Mouse (Mus musculus) MEL (cell line): Measurements from ENCODE around the gene Msrb2.

Source experiments
- CTCF ChIP-seq, 3 experiments: IDR thresholded peaks in 2 of 3; conservative IDR thresholded peaks in 1 of 3; 2 replicates each; pipeline ENCODE4 v1.5.1; 2011 to 2012; ENCODE audit warnings: low read length in 3 of 3, low read depth in 2 of 3, mild to moderate bottlenecking in 2 of 3, improper control_type of control experiment in 1 of 3, inconsistent platforms in 1 of 3, mixed read lengths in 1 of 3, moderate library complexity in 1 of 3; ENCODE audit not compliant: control insufficient read depth in 1 of 3, insufficient read depth in 1 of 3, poor library complexity in 1 of 3, severe bottlenecking in 1 of 3
- EP300 ChIP-seq, 2 experiments: IDR thresholded peaks; 2 replicates each; pipeline ENCODE4 v1.6.1; 2011; ENCODE audit warnings: improper control_type of control experiment in 2 of 2, low read length in 2 of 2, low read depth in 1 of 2, mild to moderate bottlenecking in 1 of 2
- GATA1 ChIP-seq: IDR thresholded peaks from 2 replicates; pipeline ENCODE4 v1.6.1; 2011; ENCODE audit warnings: low read depth, low read length, improper control_type of control experiment
- HCFC1 ChIP-seq: IDR thresholded peaks from 2 replicates; pipeline ENCODE4 v1.6.1; 2012; ENCODE audit warnings: low read depth, mild to moderate bottlenecking, inconsistent platforms, low read length, improper control_type of control experiment, moderate library complexity
- MAX ChIP-seq: IDR thresholded peaks from 2 replicates; pipeline ENCODE4 v1.6.1; 2011; ENCODE audit warnings: low read length, improper control_type of control experiment
- POLR2A ChIP-seq, 2 experiments: IDR thresholded peaks; 2 replicates each; pipeline ENCODE4 v1.6.1; 2011 to 2012; ENCODE audit warnings: low read length in 2 of 2, mild to moderate bottlenecking in 2 of 2, control low read depth in 1 of 2, improper control_type of control experiment in 1 of 2, low read depth in 1 of 2, moderate library complexity in 1 of 2; ENCODE audit not compliant: control insufficient read depth in 1 of 2, insufficient read depth in 1 of 2, poor library complexity in 1 of 2
- RCOR1 ChIP-seq: IDR thresholded peaks from 2 replicates; pipeline ENCODE4 v1.6.1; 2012; ENCODE audit warnings: low read depth, mild to moderate bottlenecking, inconsistent platforms, low read length, improper control_type of control experiment
- SIN3A ChIP-seq: IDR thresholded peaks from 2 replicates; pipeline ENCODE4 v1.6.1; 2012; ENCODE audit warnings: low read length, improper control_type of control experiment, inconsistent platforms
- TAL1 ChIP-seq: IDR thresholded peaks from 2 replicates; pipeline ENCODE4 v1.6.1; 2012; ENCODE audit warnings: mild to moderate bottlenecking, inconsistent platforms, low read length, moderate library complexity, mixed read lengths
- UBTF ChIP-seq: IDR thresholded peaks from 2 replicates; pipeline ENCODE4 v1.6.1; 2012; ENCODE audit warnings: low read depth, mild to moderate bottlenecking, inconsistent platforms, low read length, improper control_type of control experiment, moderate library complexity, borderline replicate concordance; ENCODE audit not compliant: insufficient read depth
- USF1 ChIP-seq: IDR thresholded peaks from 2 replicates; pipeline ENCODE4 v1.6.1; 2014; ENCODE audit warnings: low read depth, mild to moderate bottlenecking, inconsistent platforms, low read length, improper control_type of control experiment, moderate library complexity
- USF2 ChIP-seq, 2 experiments: IDR thresholded peaks; 2 replicates each; pipeline ENCODE4 v1.6.1; 2011 to 2012; ENCODE audit warnings: improper control_type of control experiment in 2 of 2, low read length in 2 of 2, borderline replicate concordance in 1 of 2, inconsistent platforms in 1 of 2, low read depth in 1 of 2, mild to moderate bottlenecking in 1 of 2; ENCODE audit not compliant: insufficient read depth in 1 of 2
- ZKSCAN1 ChIP-seq: IDR thresholded peaks from 2 replicates; pipeline ENCODE4 v1.6.1; 2012; ENCODE audit warnings: low read depth, mild to moderate bottlenecking, inconsistent platforms, low read length, improper control_type of control experiment, moderate library complexity
- ZNF384 ChIP-seq: IDR thresholded peaks from 2 replicates; pipeline ENCODE4 v1.6.1; 2012; ENCODE audit warnings: low read depth, mild to moderate bottlenecking, inconsistent platforms, low read length, improper control_type of control experiment

DNA sequence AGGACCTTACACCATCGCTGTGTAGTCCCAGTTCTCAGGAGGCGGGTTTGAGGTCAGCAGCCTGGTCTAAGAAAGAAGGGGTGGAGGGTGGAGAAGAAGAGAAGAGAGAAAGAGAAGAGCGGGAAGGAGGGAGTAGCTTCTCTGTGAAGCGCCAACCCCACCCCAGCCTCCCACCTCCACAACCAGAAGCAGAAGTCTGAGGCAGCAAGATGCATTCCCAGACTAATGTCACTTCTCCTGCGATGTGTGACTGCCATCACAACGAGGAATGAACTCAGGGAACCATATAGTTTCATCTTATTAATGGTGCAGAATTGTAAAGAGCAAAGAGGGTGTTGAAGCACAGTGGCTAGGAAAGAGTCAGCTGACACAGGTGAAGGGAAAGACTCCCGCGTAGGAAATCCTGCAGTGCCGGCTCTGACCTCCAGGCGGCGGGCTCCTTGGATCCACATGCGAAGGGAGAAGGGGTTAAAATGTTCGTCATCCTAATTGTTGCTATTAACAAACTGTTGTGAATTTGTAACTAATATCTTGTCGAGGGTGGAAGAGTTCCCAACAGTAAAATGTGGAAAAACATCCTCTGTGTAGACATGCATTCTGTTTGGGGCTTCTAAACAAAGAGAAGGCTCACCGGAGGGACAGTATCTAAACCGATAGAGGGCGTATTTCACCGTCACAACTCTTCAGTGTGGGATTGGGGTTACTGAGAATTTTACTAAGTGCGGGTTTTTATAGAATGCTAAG lies 43.2 kb downstream of the Msrb2 start:
- peak; percentile 67 for TF ChIP-seq USF1
- no peak for TF ChIP-seq USF2 (IDR thresholded peaks at IDR 0.05; ENCODE audit: borderline replicate concordance in 1 of 2, insufficient read depth in 1 of 2, low read depth in 1 of 2, low read length in 2 of 2)
- peak; percentile 65 to 91 (median 91) for TF ChIP-seq CTCF (IDR thresholded peaks at IDR 0.05 in 2 of 3, conservative IDR thresholded peaks at IDR 0.05 in 1 of 3; ENCODE audit: control insufficient read depth in 1 of 3, insufficient read depth in 1 of 3, low read depth in 2 of 3, low read length in 3 of 3, poor library complexity in 1 of 3, severe bottlenecking in 1 of 3)
- no peak for TF ChIP-seq ZKSCAN1
- no peak for TF ChIP-seq MAX
- 0 out of 2 replicates have a peak, but pooled peaks have one; percentile 28 for TF ChIP-seq SIN3A
- no peak for TF ChIP-seq ZNF384
- no peak for TF ChIP-seq EP300 (IDR thresholded peaks at IDR 0.05; ENCODE audit: low read depth in 1 of 2, low read length in 2 of 2)
- no peak for TF ChIP-seq HCFC1
- no peak for TF ChIP-seq GATA1
- TF ChIP-seq POLR2A (IDR thresholded peaks at IDR 0.05; ENCODE audit: control insufficient read depth in 1 of 2, insufficient read depth in 1 of 2, low read depth in 1 of 2, low read length in 2 of 2, poor library complexity in 1 of 2) = no peak
- TF ChIP-seq RCOR1 = no peak
- TF ChIP-seq UBTF = no peak
- no peak for TF ChIP-seq TAL1
